Mouse (Mus musculus) testis, adult 2 months (tissue): Measurements from ENCODE around the gene Cxcl10.
"Not testable (repeated sequence)": the region's sequence is repeated elsewhere in the genome, so short reads cannot be mapped to it uniquely, and the experiment has no call there.

Experiments used
- CTCF ChIP-seq: fragments of 200-500 bp; IDR thresholded peaks from 2 replicates; pipeline ENCODE4 v1.5.1; 2012; ENCODE audit warnings: low read depth, mild to moderate bottlenecking, inconsistent platforms, low read length, moderate library complexity; ENCODE audit not compliant: control insufficient read depth, insufficient read depth, insufficient replicate concordance
- POLR2A ChIP-seq: fragments of 200-500 bp; IDR thresholded peaks from 2 replicates; pipeline ENCODE4 v1.6.1; 2012; ENCODE audit warnings: low read depth, mild to moderate bottlenecking, inconsistent platforms, low read length, moderate library complexity; ENCODE audit not compliant: control insufficient read depth

DNA sequence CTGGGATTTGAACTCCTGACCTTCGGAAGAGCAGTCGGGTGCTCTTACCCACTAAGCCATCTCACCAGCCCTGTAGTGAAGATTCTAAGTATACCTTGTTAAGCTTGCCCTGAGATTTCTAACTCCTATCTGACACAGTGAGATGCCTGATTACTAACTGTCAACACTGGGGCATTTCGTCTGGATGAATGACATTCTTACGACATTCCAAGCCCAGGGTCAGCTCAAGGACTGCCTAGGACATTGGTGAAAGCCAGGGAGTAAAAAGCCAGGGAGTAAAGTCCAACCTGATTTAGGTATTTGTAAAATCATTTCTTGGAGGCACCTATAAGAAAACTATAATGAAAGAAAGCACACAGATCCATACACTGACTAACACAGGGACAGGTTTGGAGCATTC is 4.0 kb upstream of the Cxcl10 start:
- TF ChIP-seq POLR2A, CTCF: not testable (repeated sequence)
